Mouse (Mus musculus): ENCODE measurements around the gene Mau2. TPM values are rescaled to one million over a fixed set of nuclear protein-coding genes. Genes with fewer than 3 reads are reported as not detected.

Mau2 gene
- 115 and 119 TPM in 2 replicates for polyA plus RNA-seq (2012; rRNA removed)

DNA sequence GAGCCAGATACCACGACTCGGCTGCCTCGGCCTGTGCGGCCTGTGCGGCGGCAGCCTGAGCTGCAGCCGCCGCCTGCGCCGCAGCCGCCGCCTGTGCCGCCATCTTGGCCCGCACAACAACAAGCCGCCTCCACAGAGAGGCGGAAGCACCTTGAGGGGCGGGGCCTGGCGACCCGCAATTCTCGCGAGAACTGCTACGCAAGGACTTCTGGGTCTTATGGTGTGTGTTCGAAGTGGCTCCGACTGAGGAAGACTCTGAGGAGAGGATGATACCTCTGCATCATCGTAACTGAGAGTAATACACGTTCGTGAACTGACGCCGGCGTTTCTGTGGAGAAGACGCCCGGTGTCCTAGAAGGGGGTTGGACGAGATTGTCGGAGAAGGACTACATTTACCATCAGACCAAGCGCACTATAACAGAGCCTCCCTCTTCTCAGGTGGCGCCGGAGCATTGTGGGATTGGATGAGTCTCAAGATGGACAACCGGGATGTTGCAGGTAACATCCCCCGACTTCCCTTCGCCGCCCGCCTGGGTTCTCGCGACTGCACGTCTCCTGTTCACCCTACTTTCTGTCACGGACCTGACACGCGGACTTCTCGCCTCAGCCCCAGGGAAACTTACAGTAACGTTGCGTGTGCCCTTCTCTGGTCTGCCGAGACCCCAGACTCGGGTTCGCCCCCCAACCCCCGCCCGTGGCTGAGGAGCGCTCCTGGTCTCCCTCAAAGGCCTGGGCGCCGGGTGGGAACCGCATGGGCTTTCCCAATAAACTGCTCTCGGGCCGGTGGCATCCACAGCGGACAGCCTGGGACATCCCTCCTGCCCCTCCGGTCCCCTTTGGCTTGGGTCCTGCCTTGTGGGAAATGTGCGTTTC lies at the start of gene Mau2, which contains the start of gene Sugp1:
Gene Mau2 (minus strand): TSS at position 152 of the 873 bp plus-strand sequence.
Gene Sugp1 (plus strand): TSS at position 231 of the 873 bp plus-strand sequence.

DNA sequence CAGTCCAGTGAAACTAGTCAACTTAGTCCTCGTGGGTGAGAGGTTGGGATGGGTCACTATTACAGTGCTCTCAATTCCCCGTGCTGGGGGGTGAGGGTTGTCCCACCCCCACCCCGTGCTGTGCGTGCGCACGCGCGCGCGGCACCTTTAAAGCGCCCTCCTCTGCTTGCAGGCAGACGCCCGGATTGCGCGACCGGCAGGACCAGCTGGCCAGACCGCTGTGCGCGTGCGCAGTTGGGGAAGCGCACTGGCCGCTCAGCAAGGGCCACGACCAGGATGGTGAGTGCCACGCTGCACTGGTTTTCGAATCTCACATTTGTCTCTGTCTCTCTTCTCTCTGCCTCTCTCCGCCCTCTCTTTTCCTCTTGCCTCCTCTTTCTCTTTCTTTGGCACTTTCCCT lies 40.8 kb upstream of the Mau2 start, which contains the start of gene Hapln4:
Gene Hapln4 (plus strand): TSS at position 173 of the 400 bp plus-strand sequence.

DNA sequence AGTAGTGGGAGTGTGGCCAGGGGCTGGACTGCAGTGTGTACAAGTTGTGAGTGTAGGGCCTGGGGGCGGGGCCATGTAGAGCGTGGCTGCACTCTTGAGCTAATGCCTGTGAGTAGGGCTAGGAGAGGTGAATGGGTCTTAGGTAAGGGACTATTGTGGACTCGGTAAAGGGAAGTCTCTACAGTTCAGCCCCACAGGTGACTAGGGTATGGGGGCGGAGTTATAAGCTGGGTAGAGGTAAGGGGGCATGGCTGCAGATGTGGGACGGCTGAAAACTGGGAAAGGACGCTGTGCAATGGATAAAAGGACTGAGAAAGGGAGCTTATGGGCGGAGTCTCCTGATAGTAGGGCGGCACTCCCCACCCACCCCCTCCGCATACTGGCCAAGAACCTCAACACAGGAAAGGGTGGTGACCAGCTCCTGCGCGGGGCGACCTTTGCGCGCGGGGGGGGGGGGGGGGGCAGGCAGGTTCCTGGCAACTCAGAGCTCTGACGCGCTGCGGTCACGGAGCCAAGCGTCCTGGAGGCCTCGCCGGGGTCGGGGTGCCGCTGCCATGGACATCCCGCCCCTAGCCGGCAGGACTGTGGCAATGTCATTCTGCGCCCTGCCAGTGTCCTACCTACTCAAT lies 30.0 kb upstream of the Mau2 start, which contains the start of gene Tm6sf2:
Gene Tm6sf2 (plus strand): TSS at position 484 of the 629 bp plus-strand sequence.

DNA sequence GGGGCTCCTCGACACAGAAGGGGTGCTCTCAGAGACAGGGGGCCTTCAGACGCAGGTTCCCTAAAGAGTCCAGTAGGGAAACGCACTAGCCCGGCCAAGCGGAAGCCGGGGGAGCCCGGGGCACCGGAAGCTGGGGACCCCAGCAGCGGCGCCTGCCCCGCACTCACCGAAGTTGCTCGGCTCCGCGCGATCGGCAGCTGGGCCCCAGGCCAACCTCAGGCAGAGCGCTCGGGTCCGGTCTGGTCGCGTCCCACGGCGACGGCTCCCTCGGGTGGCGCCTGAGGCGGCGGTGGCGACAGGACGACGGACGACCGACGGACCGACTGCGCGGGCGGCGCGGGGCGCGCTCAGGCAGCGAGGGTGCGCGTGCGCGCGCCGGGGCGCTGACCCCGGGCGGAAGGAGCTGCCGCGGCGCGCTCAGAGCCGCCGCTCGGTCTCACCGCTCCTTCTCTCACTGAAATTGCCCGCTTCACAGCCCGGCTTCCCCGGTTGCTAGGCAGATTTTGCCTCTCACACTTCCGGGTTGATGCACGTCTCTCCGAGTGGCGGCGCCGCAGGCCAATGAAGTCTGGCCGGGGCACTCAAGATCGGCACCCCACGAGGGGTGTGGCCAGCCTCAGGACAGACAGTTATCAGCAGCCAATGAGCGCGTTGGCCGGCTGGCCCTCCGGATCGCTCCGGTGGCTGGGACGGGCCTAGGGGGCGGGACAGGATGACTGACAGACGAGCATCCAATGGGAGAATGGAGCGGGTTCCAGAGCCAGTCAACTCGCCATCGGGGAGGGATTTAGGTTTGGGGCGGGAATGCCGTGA lies 46.6 kb downstream of the Mau2 start, which contains the start of gene Gatad2a:
Gene Gatad2a (minus strand): TSS at position 609 of the 813 bp plus-strand sequence.

Other genes starting within 250 kb of the Mau2 start
- gene Gmip, start 234.1 kb downstream of the Mau2 start, polyA plus RNA-seq (2012; rRNA removed) = 85.4 and 95.9 TPM in 2 replicates
- 5.8 and 6.4 TPM in 2 replicates for gene Lpar2, start 220.3 kb downstream of the Mau2 start, polyA plus RNA-seq (2012; rRNA removed)
- 29.2 and 35.4 TPM in 2 replicates for gene Pbx4, start 210.2 kb downstream of the Mau2 start, polyA plus RNA-seq (2012; rRNA removed)
- gene Cilp2, start 155.0 kb downstream of the Mau2 start, polyA plus RNA-seq (2012; rRNA removed) = 7.6 and 7.8 TPM in 2 replicates
- 0.47 and 0.51 TPM in 2 replicates for gene Tssk6, start 140.6 kb downstream of the Mau2 start, polyA plus RNA-seq (2012; rRNA removed)
- 120 and 129 TPM in 2 replicates for gene Ndufa13, start 140.2 kb downstream of the Mau2 start, polyA plus RNA-seq (2012; rRNA removed)
- 10.8 and 11.7 TPM in 2 replicates for gene Yjefn3, start 140.0 kb downstream of the Mau2 start, polyA plus RNA-seq (2012; rRNA removed)
- gene Gatad2a, start 46.4 kb downstream of the Mau2 start, polyA plus RNA-seq (2012; rRNA removed) = 20.8 and 21.0 TPM in 2 replicates
- gene Sugp1, start 79 bp upstream of the Mau2 start, polyA plus RNA-seq (2012; rRNA removed) = 26.0 and 28.5 TPM in 2 replicates
- gene Tm6sf2, start 30.2 kb upstream of the Mau2 start, polyA plus RNA-seq (2012; rRNA removed) = 5.8 and 6.4 TPM in 2 replicates
- gene Hapln4, start 40.7 kb upstream of the Mau2 start, polyA plus RNA-seq (2012; rRNA removed) = 0.53 and 0.70 TPM in 2 replicates
- gene Ncan, start 78.1 kb upstream of the Mau2 start, polyA plus RNA-seq (2012; rRNA removed) = 80.6 and 97.8 TPM in 2 replicates
- gene Nr2c2ap, start 88.6 kb upstream of the Mau2 start, polyA plus RNA-seq (2012; rRNA removed) = 28.4 and 28.9 TPM in 2 replicates
- gene Rfxank, start 96.4 kb upstream of the Mau2 start, polyA plus RNA-seq (2012; rRNA removed) = 14.2 and 16.7 TPM in 2 replicates
- 107 and 110 TPM in 2 replicates for gene Borcs8, start 96.8 kb upstream of the Mau2 start, polyA plus RNA-seq (2012; rRNA removed)
- gene Mef2b, start 97.0 kb upstream of the Mau2 start, polyA plus RNA-seq (2012; rRNA removed) = 0.31 and 0.49 TPM in 2 replicates
- gene Tmem161a, start 129.6 kb upstream of the Mau2 start, polyA plus RNA-seq (2012; rRNA removed) = 88.0 and 105 TPM in 2 replicates
- 30.8 and 32.6 TPM in 2 replicates for gene Slc25a42, start 169.6 kb upstream of the Mau2 start, polyA plus RNA-seq (2012; rRNA removed)
- 144 and 148 TPM in 2 replicates for gene Sugp2, start 191.5 kb upstream of the Mau2 start, polyA plus RNA-seq (2012; rRNA removed)
- gene Armc6, start 191.7 kb upstream of the Mau2 start, polyA plus RNA-seq (2012; rRNA removed) = 143 and 144 TPM in 2 replicates
- gene Homer3, start 240.1 kb upstream of the Mau2 start, polyA plus RNA-seq (2012; rRNA removed) = 39.3 and 42.2 TPM in 2 replicates

Measured in central nervous system, embryonic 18 days (tissue).